Mouse (Mus musculus) midbrain, embryonic 12.5 days (tissue): ENCODE data around the gene Zfp609. TPM values are rescaled to one million over a fixed set of nuclear protein-coding genes. Genes with fewer than 3 reads are reported as not detected.
"Not testable (repeated sequence)": the region's sequence is repeated elsewhere in the genome, so short reads cannot be mapped to it uniquely, and the experiment has no call there.

ENCODE experiments used
- ATAC-seq: fragments of 200-750 bp; cut with Nextera tagmentation; 2 replicates; pipeline ENCODE4 v1.8.0; 2017; ENCODE audit warnings: low read depth, moderate TSS enrichment, moderate library complexity; ENCODE audit not compliant: low FRiP score
- H3K27ac ChIP-seq: fragments of 300-500 bp; sonication (generic); replicated peaks from 2 replicates; pipeline ENCODE4 v1.5.1; 2016; ENCODE audit warnings: mild to moderate bottlenecking
- H3K27me3 ChIP-seq: fragments of 300-500 bp; sonication (generic); 2 replicates; pipeline ENCODE4 v1.6.1; 2016; ENCODE audit warnings: mild to moderate bottlenecking
- H3K36me3 ChIP-seq: fragments of 300-500 bp; sonication (generic); 2 replicates; pipeline ENCODE4 v1.6.1; 2016
- H3K4me1 ChIP-seq: fragments of 300-500 bp; sonication (generic); 2 replicates; pipeline ENCODE4 v1.6.1; 2016
- H3K4me2 ChIP-seq: fragments of 300-500 bp; sonication (generic); replicated peaks from 2 replicates; pipeline ENCODE4 v1.6.1; 2016; ENCODE audit warnings: mild to moderate bottlenecking, moderate library complexity
- H3K4me3 ChIP-seq: fragments of 300-500 bp; sonication (generic); 2 replicates; pipeline ENCODE4 v1.5.1; 2016; ENCODE audit warnings: mild to moderate bottlenecking
- H3K9ac ChIP-seq: fragments of 300-500 bp; sonication (generic); replicated peaks from 2 replicates; pipeline ENCODE4 v1.6.1; 2016; ENCODE audit warnings: mild to moderate bottlenecking, moderate library complexity
- H3K9me3 ChIP-seq: fragments of 300-500 bp; sonication (generic); 2 replicates; pipeline ENCODE4 v1.6.1; 2016; ENCODE audit warnings: mild to moderate bottlenecking
- WGBS: fragments of 180-500 bp; shearing (Covaris S2); methylation state at CpG from one replicate; pipeline ENCODE4 v1.1.7; 2016; 5-methylcytosine and 5-hydroxymethylcytosine counted together
- polyA plus RNA-seq: library from polyadenylated mRNA; unstranded; fragments of >200 nt; fragmentation: Nextera tagmentation; extraction: Ambion mirVana; gene quantifications from 2 replicates; pipeline ENCODE4 v1.2.1, GENCODE M21; 2016

Gene Zfp609
- polyA plus RNA-seq, 1 experiment from 2014 or later = 12.0 TPM

- no peak for ATAC-seq
- 94% methylated on average over 6 of the region's 6 CpGs for WGBS
- Histone ChIP-seq H3K36me3 (peaks cover 87% of the 10 kb centered on the region), H3K4me3 (no peak overlapping the region), H3K4me2 (no peak overlapping the region), H3K27me3 (no peaks in the 10 kb centered on the region), H3K27ac (no peak overlapping the region), H3K4me1 (no peaks in the 10 kb centered on the region), H3K9ac (no peak overlapping the region), H3K9me3 (no peaks in the 10 kb centered on the region)
These were observed 126.9 kb downstream of the Zfp609 start for GRCm38 (mm10) chr9:65700504-65700903.

GRCm38 (mm10) chr9:65697992-65698391, 129.4 kb downstream of the Zfp609 start:
- Histone ChIP-seq H3K36me3 (peaks cover 91% of the 10 kb centered on the region), H3K9ac (no peak overlapping the region), H3K27me3 (no peaks in the 10 kb centered on the region), H3K4me3 (no peak overlapping the region), H3K27ac (no peak overlapping the region), H3K4me2 (no peak overlapping the region), H3K9me3 (no peaks in the 10 kb centered on the region), H3K4me1 (peaks cover 12% of the 10 kb centered on the region)
- no peak for ATAC-seq

GRCm38 (mm10) chr9:65697356-65697755, 130.0 kb downstream of the Zfp609 start:
- H3K9me3 ChIP-seq = no peaks in the 10 kb centered on the region
- peaks cover 88% of the 10 kb centered on the region for H3K36me3 ChIP-seq
- 86% methylated on average over 7 of the region's 7 CpGs for WGBS

GRCm38 (mm10) chr9:65696337-65696736, 131.0 kb downstream of the Zfp609 start:
- Histone ChIP-seq H3K9ac (no peak overlapping the region), H3K4me3 (no peak overlapping the region), H3K27me3 (no peaks in the 10 kb centered on the region), H3K9me3 (no peaks in the 10 kb centered on the region), H3K36me3 (peaks cover 83% of the 10 kb centered on the region), H3K27ac (no peak overlapping the region), H3K4me2 (no peak overlapping the region), H3K4me1 (peaks cover 26% of the 10 kb centered on the region)
- no peak for ATAC-seq

More at GRCm38 (mm10) chr9:65697356-65697755, 130.0 kb downstream of the Zfp609 start:
- peaks cover 18% of the 10 kb centered on the region for H3K4me1 ChIP-seq
- H3K27me3 ChIP-seq = no peaks in the 10 kb centered on the region
- no peak overlapping the region for H3K27ac ChIP-seq
- no peak overlapping the region for H3K4me3 ChIP-seq
- no peak for ATAC-seq
- no peak overlapping the region for H3K4me2 ChIP-seq
- H3K9ac ChIP-seq = no peak overlapping the region

GRCm38 (mm10) chr9:65695646-65696045, 131.7 kb downstream of the Zfp609 start:
- Histone ChIP-seq H3K27me3 (no peaks in the 10 kb centered on the region), H3K4me1 (peaks cover 26% of the 10 kb centered on the region), H3K4me3 (no peak overlapping the region), H3K27ac (no peak overlapping the region), H3K9me3 (no peaks in the 10 kb centered on the region), H3K36me3 (peaks cover 77% of the 10 kb centered on the region), H3K9ac (no peak overlapping the region), H3K4me2 (no peak overlapping the region)
- no peak for ATAC-seq
- WGBS = 81% methylated on average over 3 of the region's 3 CpGs

GRCm38 (mm10) chr9:65692959-65693603, 134.3 kb downstream of the Zfp609 start:
- H3K9ac ChIP-seq = 0 out of 2 replicates have a peak overlapping the region, but pooled peaks have one; percentile 24
- no peaks in the 10 kb centered on the region for H3K9me3 ChIP-seq
- 38% methylated on average over 5 of the region's 5 CpGs for WGBS
- H3K4me3 ChIP-seq = no peak overlapping the region
- H3K27me3 ChIP-seq = no peaks in the 10 kb centered on the region
- no peak for ATAC-seq
- no peak overlapping the region for H3K4me2 ChIP-seq
- H3K4me1 ChIP-seq = peaks cover 26% of the 10 kb centered on the region
- peak overlapping the region; percentile 57 for H3K27ac ChIP-seq
- H3K36me3 ChIP-seq = peaks cover 69% of the 10 kb centered on the region

GRCm38 (mm10) chr9:65692466-65692865, 134.9 kb downstream of the Zfp609 start:
- Histone ChIP-seq H3K9ac (no peak overlapping the region), H3K36me3 (peaks cover 69% of the 10 kb centered on the region), H3K9me3 (no peaks in the 10 kb centered on the region), H3K27me3 (no peaks in the 10 kb centered on the region), H3K4me1 (peaks cover 26% of the 10 kb centered on the region), H3K4me2 (no peak overlapping the region), H3K27ac (peak overlapping the region; percentile 57), H3K4me3 (no peak overlapping the region)
- ATAC-seq = 0 out of 2 replicates have a peak, but pooled peaks have one; percentile 62
- 12% methylated on average over 3 of the region's 3 CpGs for WGBS

- peaks cover 59% of the 10 kb centered on the region for H3K36me3 ChIP-seq
- H3K27ac ChIP-seq = not testable (repeated sequence)
- WGBS = 50% methylated on average over 2 of the region's 2 CpGs
These were observed 137.5 kb downstream of the Zfp609 start for GRCm38 (mm10) chr9:65689869-65690268.

GRCm38 (mm10) chr9:65684704-65685103, 142.7 kb downstream of the Zfp609 start:
- Histone ChIP-seq H3K27ac (no peak overlapping the region), H3K4me1 (peaks cover 27% of the 10 kb centered on the region), H3K4me3 (no peak overlapping the region), H3K4me2 (no peak overlapping the region), H3K9ac (no peak overlapping the region), H3K27me3 (no peaks in the 10 kb centered on the region), H3K9me3 (no peaks in the 10 kb centered on the region), H3K36me3 (peaks cover 29% of the 10 kb centered on the region)
- 87% methylated on average over 2 of the region's 2 CpGs for WGBS
- ATAC-seq = no peak

More at GRCm38 (mm10) chr9:65689869-65690268, 137.5 kb downstream of the Zfp609 start:
- peaks cover 26% of the 10 kb centered on the region for H3K4me1 ChIP-seq
- H3K4me2 ChIP-seq, H3K9ac ChIP-seq, H3K9me3 ChIP-seq, H3K27me3 ChIP-seq, ATAC-seq, H3K4me3 ChIP-seq: not testable (repeated sequence)

GRCm38 (mm10) chr9:65682994-65683393, 144.4 kb downstream of the Zfp609 start:
- Histone ChIP-seq H3K4me1 (peaks cover 44% of the 10 kb centered on the region), H3K36me3 (peaks cover 20% of the 10 kb centered on the region), H3K4me3 (no peak overlapping the region), H3K27ac (no peak overlapping the region), H3K4me2 (no peak overlapping the region), H3K9me3 (no peaks in the 10 kb centered on the region), H3K27me3 (no peaks in the 10 kb centered on the region), H3K9ac (no peak overlapping the region)
- no peak for ATAC-seq
- 89% methylated on average over 1 of the region's 1 CpGs for WGBS

GRCm38 (mm10) chr9:65682183-65682582, 145.2 kb downstream of the Zfp609 start:
- Histone ChIP-seq H3K27ac (no peak overlapping the region), H3K4me3 (no peak overlapping the region), H3K4me2 (no peak overlapping the region), H3K9me3 (no peaks in the 10 kb centered on the region), H3K36me3 (peaks cover 12% of the 10 kb centered on the region), H3K27me3 (no peaks in the 10 kb centered on the region), H3K9ac (no peak overlapping the region), H3K4me1 (peaks cover 52% of the 10 kb centered on the region)
- no peak for ATAC-seq
- whole genome bisulfite sequencing = 87% methylated on average over 3 of the region's 3 CpGs

GRCm38 (mm10) chr9:65681634-65681940, 145.8 kb downstream of the Zfp609 start:
- H3K4me2 ChIP-seq = no peak overlapping the region
- H3K4me1 ChIP-seq = peaks cover 54% of the 10 kb centered on the region
- no peaks in the 10 kb centered on the region for H3K27me3 ChIP-seq
- 87% methylated on average over 2 of the region's 2 CpGs for WGBS
- ATAC-seq = no peak
- no peak overlapping the region for H3K9ac ChIP-seq
- H3K4me3 ChIP-seq = no peak overlapping the region
- H3K9me3 ChIP-seq = no peaks in the 10 kb centered on the region
- H3K36me3 ChIP-seq = peaks cover 6% of the 10 kb centered on the region
- no peak overlapping the region for H3K27ac ChIP-seq
